Mouse (Mus musculus): ENCODE data around the gene Spata7. TPM values are rescaled to one million over a fixed set of nuclear protein-coding genes. Genes with fewer than 3 reads are reported as not detected.
"Not testable (repeated sequence)": the region's sequence is repeated elsewhere in the genome, so short reads cannot be mapped to it uniquely, and the experiment has no call there.

Gene Spata7
- polyA plus RNA-seq, 1 experiment from 2014 or later: 2.7 TPM

GRCm38 (mm10) chr12:98620922-98621321 lies 7.0 kb upstream of the Spata7 start:
- not testable (repeated sequence) for H3K4me1 ChIP-seq (replicated peaks; ENCODE audit: control insufficient read depth, insufficient read depth, low read length); H3K4me2 ChIP-seq (replicated peaks; ENCODE audit: low read depth); H3K36me3 ChIP-seq (ENCODE audit: control insufficient read depth, insufficient read depth); H3K27ac ChIP-seq (ENCODE audit: low read depth, low read length); H3K27me3 ChIP-seq (replicated peaks; ENCODE audit: control insufficient read depth, insufficient read depth, low read length); H3K9ac ChIP-seq (ENCODE audit: low read depth, low read length); H3K4me3 ChIP-seq (ENCODE audit: low read depth, low read length); H3K9me3 ChIP-seq (ENCODE audit: control insufficient read depth); ATAC-seq
- peak; percentile 35 for TF ChIP-seq CTCF (IDR thresholded peaks at IDR 0.05; ENCODE audit: low read depth)
- 33% methylated on average over 6 of the region's 6 CpGs for WGBS

GRCm38 (mm10) chr12:98623266-98623665 lies 4.7 kb upstream of the Spata7 start:
- H3K4me1 ChIP-seq (replicated peaks; ENCODE audit: control insufficient read depth, insufficient read depth, low read length); H3K27me3 ChIP-seq (replicated peaks; ENCODE audit: control insufficient read depth, insufficient read depth, low read length); H3K27ac ChIP-seq (ENCODE audit: low read depth, low read length); H3K9ac ChIP-seq (ENCODE audit: low read depth, low read length); H3K9me3 ChIP-seq (ENCODE audit: control insufficient read depth); H3K36me3 ChIP-seq (ENCODE audit: control insufficient read depth, insufficient read depth); H3K4me2 ChIP-seq (replicated peaks; ENCODE audit: low read depth); ATAC-seq; H3K4me3 ChIP-seq (ENCODE audit: low read depth, low read length): not testable (repeated sequence)
- 85% methylated on average over 10 of the region's 10 CpGs for WGBS

GRCm38 (mm10) chr12:98628260-98628970 lies 458 bp downstream of the Spata7 start:
- H3K4me1 ChIP-seq (replicated peaks; ENCODE audit: control insufficient read depth, insufficient read depth, low read length): no peaks in the 10 kb centered on the region
- TF ChIP-seq CTCF (IDR thresholded peaks at IDR 0.05; ENCODE audit: low read depth): no peak
- H3K9me3 ChIP-seq (ENCODE audit: control insufficient read depth): no peaks in the 10 kb centered on the region
- H3K4me3 ChIP-seq (ENCODE audit: low read depth, low read length): peak overlapping the region; percentile 89
- peak; percentile 79 for ATAC-seq
- peak overlapping the region; percentile 52 for H3K9ac ChIP-seq (ENCODE audit: low read depth, low read length)
- H3K4me2 ChIP-seq (replicated peaks; ENCODE audit: low read depth): peak overlapping the region; percentile 74
- no peak overlapping the region for H3K27ac ChIP-seq (ENCODE audit: low read depth, low read length)
- H3K36me3 ChIP-seq (ENCODE audit: control insufficient read depth, insufficient read depth): no peaks in the 10 kb centered on the region
- H3K27me3 ChIP-seq (replicated peaks; ENCODE audit: control insufficient read depth, insufficient read depth, low read length): no peaks in the 10 kb centered on the region
- WGBS: 2% methylated on average over 16 of the region's 16 CpGs

- no peaks in the 10 kb centered on the region for H3K9me3 ChIP-seq (ENCODE audit: control insufficient read depth)
- no peak overlapping the region for H3K4me2 ChIP-seq (replicated peaks; ENCODE audit: low read depth)
- no peak overlapping the region for H3K9ac ChIP-seq (ENCODE audit: low read depth, low read length)
- H3K4me3 ChIP-seq (ENCODE audit: low read depth, low read length): no peak overlapping the region
- no peak overlapping the region for H3K27ac ChIP-seq (ENCODE audit: low read depth, low read length)
- no peaks in the 10 kb centered on the region for H3K27me3 ChIP-seq (replicated peaks; ENCODE audit: control insufficient read depth, insufficient read depth, low read length)
- ATAC-seq: no peak
- no peaks in the 10 kb centered on the region for H3K4me1 ChIP-seq (replicated peaks; ENCODE audit: control insufficient read depth, insufficient read depth, low read length)
- 0 out of 2 replicates have a peak, but pooled peaks have one; percentile 16 for TF ChIP-seq CTCF (IDR thresholded peaks at IDR 0.05; ENCODE audit: low read depth)
- H3K36me3 ChIP-seq (ENCODE audit: control insufficient read depth, insufficient read depth): 0 out of 2 replicates have a peak, but pooled peaks cover 3% of the 10 kb centered on the region
These were observed 16.9 kb downstream of the Spata7 start for GRCm38 (mm10) chr12:98644852-98645251.

- Histone ChIP-seq H3K4me3 (ENCODE audit: low read depth, low read length) (no peak overlapping the region), H3K4me1 (replicated peaks; ENCODE audit: control insufficient read depth, insufficient read depth, low read length) (no peaks in the 10 kb centered on the region), H3K27me3 (replicated peaks; ENCODE audit: control insufficient read depth, insufficient read depth, low read length) (no peaks in the 10 kb centered on the region), H3K36me3 (ENCODE audit: control insufficient read depth, insufficient read depth) (no peaks in the 10 kb centered on the region), H3K9me3 (ENCODE audit: control insufficient read depth) (no peaks in the 10 kb centered on the region), H3K4me2 (replicated peaks; ENCODE audit: low read depth) (no peak overlapping the region), H3K9ac (ENCODE audit: low read depth, low read length) (no peak overlapping the region), H3K27ac (ENCODE audit: low read depth, low read length) (no peak overlapping the region)
- TF ChIP-seq CTCF (IDR thresholded peaks at IDR 0.05; ENCODE audit: low read depth): no peak
- WGBS: 86% methylated on average over 2 of the region's 2 CpGs
- no peak for ATAC-seq
These were observed 28.9 kb downstream of the Spata7 start for GRCm38 (mm10) chr12:98656873-98657272.

- no peak overlapping the region for H3K27ac ChIP-seq (ENCODE audit: low read depth, low read length)
- TF ChIP-seq CTCF (IDR thresholded peaks at IDR 0.05; ENCODE audit: low read depth): no peak
- no peak overlapping the region for H3K9ac ChIP-seq (ENCODE audit: low read depth, low read length)
- H3K4me3 ChIP-seq (ENCODE audit: low read depth, low read length): no peak overlapping the region
- no peak for ATAC-seq
- H3K4me1 ChIP-seq (replicated peaks; ENCODE audit: control insufficient read depth, insufficient read depth, low read length): no peaks in the 10 kb centered on the region
- H3K9me3 ChIP-seq (ENCODE audit: control insufficient read depth): no peaks in the 10 kb centered on the region
- H3K36me3 ChIP-seq (ENCODE audit: control insufficient read depth, insufficient read depth): peaks cover 5% of the 10 kb centered on the region; the same call in 1 of the 2 replicates
- H3K27me3 ChIP-seq (replicated peaks; ENCODE audit: control insufficient read depth, insufficient read depth, low read length): no peaks in the 10 kb centered on the region
- no peak overlapping the region for H3K4me2 ChIP-seq (replicated peaks; ENCODE audit: low read depth)
- WGBS: 85% methylated on average over 7 of the region's 7 CpGs
These were observed 34.7 kb downstream of the Spata7 start for GRCm38 (mm10) chr12:98662617-98663016.
